Mouse (Mus musculus): Measurements from ENCODE around the gene Rmnd5a. TPM values are rescaled to one million over a fixed set of nuclear protein-coding genes. Genes with fewer than 3 reads are reported as not detected.

Gene Rmnd5a
- polyA plus RNA-seq, 1 experiment = 1.1 TPM

- H3K4me1 ChIP-seq (ENCODE audit: control insufficient read depth) = peaks cover 3% of the 10 kb centered on the region
- H3K4me3 ChIP-seq (replicated peaks) = no peak overlapping the region
- no peaks in the 10 kb centered on the region for H3K9me3 ChIP-seq (ENCODE audit: control insufficient read depth, low read length)
- TF ChIP-seq GATA1 (IDR thresholded peaks at IDR 0.05; ENCODE audit: low read length) (no peak), TAL1 (IDR thresholded peaks at IDR 0.05; ENCODE audit: low read length) (no peak)
- peaks cover 56% of the 10 kb centered on the region for H3K36me3 ChIP-seq (ENCODE audit: control insufficient read depth)
- H3K27me3 ChIP-seq (ENCODE audit: control insufficient read depth) = no peaks in the 10 kb centered on the region
Measured at GRCm38 (mm10) chr6:71425681-71426080, 14.8 kb downstream of the Rmnd5a start.

- peaks cover 47% of the 10 kb centered on the region for H3K36me3 ChIP-seq (ENCODE audit: control insufficient read depth)
- no peaks in the 10 kb centered on the region for H3K4me1 ChIP-seq (ENCODE audit: control insufficient read depth)
- no peaks in the 10 kb centered on the region for H3K27me3 ChIP-seq (ENCODE audit: control insufficient read depth)
- H3K9me3 ChIP-seq (ENCODE audit: control insufficient read depth, low read length) = no peaks in the 10 kb centered on the region
- TF ChIP-seq TAL1 (IDR thresholded peaks at IDR 0.05; ENCODE audit: low read length) (no peak), GATA1 (IDR thresholded peaks at IDR 0.05; ENCODE audit: low read length) (no peak)
- no peak overlapping the region for H3K4me3 ChIP-seq (replicated peaks)
Measured at GRCm38 (mm10) chr6:71423116-71423515, 17.3 kb downstream of the Rmnd5a start.

- Histone ChIP-seq H3K4me3 (replicated peaks) (no peak overlapping the region), H3K36me3 (ENCODE audit: control insufficient read depth) (peaks cover 42% of the 10 kb centered on the region), H3K4me1 (ENCODE audit: control insufficient read depth) (no peaks in the 10 kb centered on the region), H3K27me3 (ENCODE audit: control insufficient read depth) (no peaks in the 10 kb centered on the region), H3K9me3 (ENCODE audit: control insufficient read depth, low read length) (no peaks in the 10 kb centered on the region)
- no peak for TF ChIP-seq GATA1 (IDR thresholded peaks at IDR 0.05; ENCODE audit: low read length)
- no peak for TF ChIP-seq TAL1 (IDR thresholded peaks at IDR 0.05; ENCODE audit: low read length)
Measured at GRCm38 (mm10) chr6:71422162-71422561, 18.3 kb downstream of the Rmnd5a start.

GRCm38 (mm10) chr6:71420848-71421247, 19.6 kb downstream of the Rmnd5a start:
- TF ChIP-seq GATA1 (IDR thresholded peaks at IDR 0.05; ENCODE audit: low read length) = no peak
- no peaks in the 10 kb centered on the region for H3K4me1 ChIP-seq (ENCODE audit: control insufficient read depth)
- no peaks in the 10 kb centered on the region for H3K9me3 ChIP-seq (ENCODE audit: control insufficient read depth, low read length)
- H3K36me3 ChIP-seq (ENCODE audit: control insufficient read depth) = peaks cover 33% of the 10 kb centered on the region
- no peak overlapping the region for H3K4me3 ChIP-seq (replicated peaks)
- H3K27me3 ChIP-seq (ENCODE audit: control insufficient read depth) = no peaks in the 10 kb centered on the region

GRCm38 (mm10) chr6:71418874-71419273, 21.6 kb downstream of the Rmnd5a start:
- Histone ChIP-seq H3K36me3 (ENCODE audit: control insufficient read depth) (peaks cover 38% of the 10 kb centered on the region), H3K4me1 (ENCODE audit: control insufficient read depth) (no peaks in the 10 kb centered on the region), H3K27me3 (ENCODE audit: control insufficient read depth) (no peaks in the 10 kb centered on the region), H3K9me3 (ENCODE audit: control insufficient read depth, low read length) (no peaks in the 10 kb centered on the region), H3K4me3 (replicated peaks) (no peak overlapping the region)
- no peak for TF ChIP-seq GATA1 (IDR thresholded peaks at IDR 0.05; ENCODE audit: low read length)
- TF ChIP-seq TAL1 (IDR thresholded peaks at IDR 0.05; ENCODE audit: low read length) = no peak

GRCm38 (mm10) chr6:71415446-71415845, 25.0 kb downstream of the Rmnd5a start:
- no peaks in the 10 kb centered on the region for H3K27me3 ChIP-seq (ENCODE audit: control insufficient read depth)
- no peak for TF ChIP-seq GATA1 (IDR thresholded peaks at IDR 0.05; ENCODE audit: low read length)
- no peak for TF ChIP-seq TAL1 (IDR thresholded peaks at IDR 0.05; ENCODE audit: low read length)
- no peaks in the 10 kb centered on the region for H3K9me3 ChIP-seq (ENCODE audit: control insufficient read depth, low read length)
- peaks cover 47% of the 10 kb centered on the region for H3K36me3 ChIP-seq (ENCODE audit: control insufficient read depth)
- H3K4me1 ChIP-seq (ENCODE audit: control insufficient read depth) = peaks cover 4% of the 10 kb centered on the region
- no peak overlapping the region for H3K4me3 ChIP-seq (replicated peaks)

- peaks cover 48% of the 10 kb centered on the region for H3K36me3 ChIP-seq (ENCODE audit: control insufficient read depth)
- TF ChIP-seq TAL1 (IDR thresholded peaks at IDR 0.05; ENCODE audit: low read length) (no peak), GATA1 (IDR thresholded peaks at IDR 0.05; ENCODE audit: low read length) (no peak)
- H3K27me3 ChIP-seq (ENCODE audit: control insufficient read depth) = no peaks in the 10 kb centered on the region
- no peak overlapping the region for H3K4me3 ChIP-seq (replicated peaks)
- H3K4me1 ChIP-seq (ENCODE audit: control insufficient read depth) = peaks cover 12% of the 10 kb centered on the region
- H3K9me3 ChIP-seq (ENCODE audit: control insufficient read depth, low read length) = no peaks in the 10 kb centered on the region
Measured at GRCm38 (mm10) chr6:71414624-71415023, 25.8 kb downstream of the Rmnd5a start.

- Histone ChIP-seq H3K4me1 (ENCODE audit: control insufficient read depth) (no peaks in the 10 kb centered on the region), H3K9me3 (ENCODE audit: control insufficient read depth, low read length) (no peaks in the 10 kb centered on the region), H3K36me3 (ENCODE audit: control insufficient read depth) (peaks cover 55% of the 10 kb centered on the region), H3K4me3 (replicated peaks) (no peak overlapping the region), H3K27me3 (ENCODE audit: control insufficient read depth) (no peaks in the 10 kb centered on the region)
- no peak for TF ChIP-seq TAL1 (IDR thresholded peaks at IDR 0.05; ENCODE audit: low read length)
- TF ChIP-seq GATA1 (IDR thresholded peaks at IDR 0.05; ENCODE audit: low read length) = no peak
Measured at GRCm38 (mm10) chr6:71398829-71399609, 41.4 kb downstream of the Rmnd5a start.

GRCm38 (mm10) chr6:71396761-71397160, 43.7 kb downstream of the Rmnd5a start:
- H3K9me3 ChIP-seq (ENCODE audit: control insufficient read depth, low read length) = no peaks in the 10 kb centered on the region
- H3K4me1 ChIP-seq (ENCODE audit: control insufficient read depth) = no peaks in the 10 kb centered on the region
- peaks cover 73% of the 10 kb centered on the region for H3K36me3 ChIP-seq (ENCODE audit: control insufficient read depth)
- H3K4me3 ChIP-seq (replicated peaks) = no peak overlapping the region
- no peaks in the 10 kb centered on the region for H3K27me3 ChIP-seq (ENCODE audit: control insufficient read depth)
- TF ChIP-seq TAL1 (IDR thresholded peaks at IDR 0.05; ENCODE audit: low read length) = no peak
- no peak for TF ChIP-seq GATA1 (IDR thresholded peaks at IDR 0.05; ENCODE audit: low read length)

All from erythroblast, embryonic 14.5 days (primary cell).